Mouse (Mus musculus) lung, postnatal 10 days (tissue): ENCODE data around the gene Cd200.
"Not testable (repeated sequence)": the region's sequence is repeated elsewhere in the genome, so short reads cannot be mapped to it uniquely, and the experiment has no call there.

Experiments used
- DNase-seq: peaks from one replicate; pipeline ENCODE4 v3.0.0; 2021

Cd200 gene

DNA sequence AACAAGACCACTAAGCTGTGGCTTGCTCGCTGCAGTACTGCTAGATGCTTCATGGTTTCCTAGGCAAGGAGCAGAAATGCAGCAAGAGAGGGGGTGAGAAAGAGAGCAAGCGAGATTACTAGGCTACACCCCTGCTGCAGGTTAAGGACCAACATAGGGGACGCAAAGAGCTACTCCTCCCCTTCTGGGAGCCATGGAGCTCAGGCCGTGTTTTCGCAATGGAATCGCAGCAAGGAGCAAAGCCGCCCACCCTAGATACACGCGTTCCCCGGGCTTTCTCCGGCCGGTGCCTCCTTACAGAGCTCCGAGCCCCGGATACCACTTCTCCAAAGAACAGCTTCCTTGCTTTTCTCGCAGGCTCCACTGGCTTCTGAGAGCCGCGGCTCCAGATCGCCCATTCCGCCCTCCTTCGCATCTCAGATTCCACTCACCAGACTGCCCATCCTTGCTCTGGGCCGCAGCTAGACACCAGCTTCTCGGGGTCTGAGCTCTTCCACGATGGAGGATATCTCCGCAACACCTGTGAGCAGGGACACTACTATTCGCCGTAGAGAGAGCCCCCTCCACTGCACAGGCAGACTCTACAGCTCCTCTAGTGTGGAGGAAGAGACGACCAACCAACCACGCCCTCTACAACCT lies at the start of gene Cd200:
TSS of gene Cd200 (minus strand) at position 629 of the 639 bp plus-strand sequence.
- peak; percentile 68 for DNase-seq

DNA sequence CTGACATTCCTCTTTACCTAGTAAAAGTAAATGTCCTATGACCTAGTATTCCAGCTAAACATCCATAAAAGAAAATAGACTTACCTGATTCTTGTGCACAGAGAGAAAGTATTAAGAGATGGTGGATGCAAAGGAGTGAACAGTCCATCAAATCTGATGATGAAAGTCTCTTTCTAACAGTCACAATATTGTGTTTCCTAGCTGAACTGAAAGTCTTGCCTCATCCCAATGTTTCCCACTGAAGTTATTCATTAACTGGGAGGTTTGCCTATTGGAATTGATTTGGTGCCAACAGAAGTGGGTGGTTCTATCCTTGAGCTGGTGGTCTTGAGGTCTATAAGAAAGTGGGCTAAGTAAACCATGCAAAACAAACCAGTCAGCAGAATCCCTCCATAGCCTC lies 45.9 kb upstream of the Cd200 start:
- no peak for DNase-seq

GRCm38 (mm10) chr16:45437230-45437739 lies 28.4 kb upstream of the Cd200 start:
- no peak for DNase-seq

- DNase-seq: no peak
These were observed 26.7 kb upstream of the Cd200 start for GRCm38 (mm10) chr16:45435591-45435990.

DNA sequence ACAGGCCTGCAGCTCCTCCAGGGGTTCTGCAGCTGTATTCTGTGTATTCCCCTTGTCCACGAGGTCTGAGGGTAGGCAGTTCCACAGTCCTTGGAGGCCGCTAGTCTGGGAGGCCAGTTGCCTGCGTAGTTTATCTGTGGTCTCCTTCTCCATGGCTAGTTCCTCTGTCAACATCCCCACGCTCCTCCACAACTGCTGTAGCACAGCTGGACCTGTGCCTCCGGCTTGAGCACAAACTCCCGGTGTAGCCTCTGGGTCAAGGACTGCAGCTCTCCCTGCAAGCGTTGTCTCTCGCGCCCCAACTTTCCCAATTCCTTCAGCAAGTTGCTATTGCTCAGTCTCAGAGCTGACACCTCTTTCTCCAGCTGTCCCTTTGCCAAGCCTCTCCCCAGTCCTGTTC lies 18.8 kb upstream of the Cd200 start:
- DNase-seq: peak; percentile 27

DNA sequence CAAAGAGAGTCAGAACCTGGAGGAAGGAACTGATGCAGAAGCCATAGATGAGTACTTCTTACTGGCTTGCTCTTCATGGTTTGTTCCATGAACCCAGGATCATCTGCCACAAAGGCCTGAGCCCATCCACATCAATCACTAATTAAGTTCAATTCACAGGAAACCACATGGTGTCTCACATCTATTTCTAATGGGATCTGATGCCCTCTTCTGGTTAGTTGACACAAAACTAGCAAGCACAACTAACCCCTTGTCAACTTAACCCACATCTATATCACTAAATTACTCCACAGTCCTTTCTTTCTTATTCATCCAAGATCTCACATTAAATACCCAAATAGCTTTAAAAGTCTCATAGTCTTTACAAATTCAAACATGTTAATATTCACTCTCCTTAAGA lies 4.6 kb upstream of the Cd200 start:
- DNase-seq: peak; percentile 24

GRCm38 (mm10) chr16:45409064-45409446 lies 202 bp upstream of the Cd200 start:
- not testable (repeated sequence) for DNase-seq

DNA sequence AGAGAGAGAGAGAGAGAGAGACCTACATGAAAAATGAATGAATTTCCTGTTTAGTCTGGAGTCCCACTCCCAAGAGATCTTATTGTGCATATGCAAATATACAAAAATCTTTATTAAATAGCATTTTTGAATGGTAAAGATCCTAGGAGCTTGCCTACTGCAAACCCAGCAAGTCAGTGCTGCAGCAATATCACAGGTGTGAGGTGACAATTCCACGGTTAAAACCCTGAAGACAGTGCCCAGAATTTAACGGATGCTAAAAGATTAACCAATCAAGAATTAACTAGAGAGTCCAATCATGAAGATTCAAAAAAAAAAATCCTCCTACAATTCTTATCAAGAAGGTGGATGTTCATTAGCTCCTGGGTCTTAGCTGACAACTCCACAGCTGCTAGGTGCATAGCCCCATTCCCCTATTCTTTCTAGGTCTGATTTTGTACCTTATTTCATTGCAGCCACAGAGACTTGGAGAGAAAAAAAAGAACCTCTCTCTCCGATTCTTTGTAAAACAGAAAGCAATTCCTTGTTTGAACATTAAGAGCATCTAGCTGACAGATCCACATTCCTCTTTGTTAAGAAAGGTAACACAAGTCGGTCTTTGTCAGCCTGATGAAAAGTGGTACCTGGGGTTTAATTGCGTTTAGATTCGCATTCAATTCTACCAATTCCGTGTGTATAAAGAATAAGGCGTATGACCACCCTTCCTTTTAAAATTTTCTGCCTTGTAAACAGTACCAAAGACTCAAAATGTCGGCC lies 1.0 kb downstream of the Cd200 start:
- no peak for DNase-seq

GRCm38 (mm10) chr16:45407091-45407490 lies 1.8 kb downstream of the Cd200 start:
- no peak for DNase-seq

DNA sequence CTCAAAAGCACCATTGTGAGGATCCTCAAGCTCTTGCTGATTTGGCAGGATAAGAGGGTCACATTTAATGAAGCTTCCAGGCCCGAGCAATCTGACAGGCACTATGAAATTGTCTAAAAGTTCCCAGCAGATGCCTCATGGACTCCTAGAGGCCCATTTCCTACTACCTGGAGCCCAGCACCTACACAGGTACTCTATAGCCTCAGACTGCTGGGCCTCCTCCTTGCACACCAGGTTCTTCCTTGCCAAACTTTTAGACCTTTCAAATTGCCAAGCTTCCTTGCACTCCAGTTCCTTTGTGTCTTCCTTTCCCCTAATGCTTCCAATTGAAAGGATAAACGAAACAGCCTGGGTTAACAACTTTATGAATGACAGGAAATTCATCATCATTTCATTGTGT lies 5.9 kb downstream of the Cd200 start:
- DNase-seq: no peak

GRCm38 (mm10) chr16:45402036-45402435 lies 6.8 kb downstream of the Cd200 start:
- DNase-seq: no peak

- no peak for DNase-seq
These were observed 8.8 kb downstream of the Cd200 start for GRCm38 (mm10) chr16:45399947-45400555.

DNA sequence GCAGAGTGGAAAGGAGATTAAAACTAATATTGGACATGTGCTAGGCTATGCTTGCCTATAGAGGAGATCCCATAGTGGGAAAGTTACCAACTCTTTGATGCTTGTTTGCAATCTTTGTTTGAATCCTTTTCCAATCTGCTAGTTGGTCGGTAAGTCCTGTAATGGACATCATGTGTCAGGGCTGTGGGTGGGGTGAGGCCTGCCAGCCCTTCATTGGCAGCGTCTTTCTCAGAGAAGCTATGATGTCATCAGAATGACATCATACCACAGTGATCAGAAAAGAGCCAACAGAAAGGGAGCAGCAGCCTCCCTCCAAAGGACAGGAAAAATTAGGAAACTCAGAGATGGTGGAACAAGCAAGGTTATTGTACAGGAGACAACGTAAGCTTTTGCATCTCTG lies 9.4 kb downstream of the Cd200 start:
- no peak for DNase-seq

DNA sequence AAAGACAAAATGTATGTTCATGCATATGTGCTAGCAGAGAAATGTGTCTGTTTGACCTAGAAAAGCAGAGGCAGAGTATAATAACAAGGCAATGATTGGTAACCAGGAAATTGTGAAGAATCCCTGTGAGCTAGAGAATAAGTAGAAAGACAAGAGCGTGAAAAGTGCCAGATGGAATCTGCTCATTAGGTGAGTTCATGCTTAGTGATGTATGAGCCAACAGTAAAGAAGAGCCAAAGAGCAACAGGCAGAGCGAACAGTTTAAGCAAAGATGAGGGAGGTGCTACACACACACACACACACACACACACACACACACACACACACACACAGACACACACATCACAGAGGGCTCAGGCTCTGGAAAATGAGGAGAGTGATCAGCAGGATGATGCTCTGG lies 11.4 kb downstream of the Cd200 start:
- no peak for DNase-seq

DNA sequence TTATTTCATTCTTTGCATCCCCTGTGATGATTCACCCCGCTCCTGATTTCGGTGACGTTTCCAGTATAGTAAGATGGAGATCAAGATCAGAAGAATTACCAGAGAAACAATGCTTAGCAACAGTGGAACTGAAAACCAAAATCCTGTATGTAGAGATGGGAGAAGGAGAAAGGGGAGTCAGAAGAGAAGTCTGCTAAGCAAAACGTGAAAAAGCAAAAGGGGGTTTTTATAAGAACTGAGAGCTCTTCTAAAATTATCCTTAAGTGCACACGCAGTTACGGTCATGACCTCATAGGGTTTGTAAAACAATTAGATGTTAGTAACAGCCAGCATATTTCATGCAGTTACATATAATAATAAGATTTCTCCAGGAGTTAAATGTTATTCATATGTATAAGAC lies 16.6 kb downstream of the Cd200 start:
- DNase-seq: no peak

DNA sequence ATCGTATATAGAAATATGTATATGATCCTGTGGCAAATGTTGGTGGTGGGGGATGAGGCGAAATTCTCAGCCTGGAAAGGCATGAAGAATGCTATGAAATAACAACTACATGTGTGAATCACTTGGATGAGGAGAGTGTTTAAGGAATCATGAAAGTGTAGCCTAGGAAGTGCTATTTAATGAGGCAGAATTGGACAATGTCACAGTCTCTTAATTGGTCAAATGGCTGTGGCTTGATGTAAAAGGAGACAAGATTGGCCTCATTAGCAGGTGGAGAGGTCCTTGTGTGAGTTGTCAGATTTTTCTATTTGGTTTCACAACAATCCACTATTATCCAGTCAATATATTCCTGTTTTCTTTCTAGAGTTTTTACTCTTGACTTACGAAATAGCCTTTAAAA lies 17.2 kb downstream of the Cd200 start:
- no peak for DNase-seq

DNA sequence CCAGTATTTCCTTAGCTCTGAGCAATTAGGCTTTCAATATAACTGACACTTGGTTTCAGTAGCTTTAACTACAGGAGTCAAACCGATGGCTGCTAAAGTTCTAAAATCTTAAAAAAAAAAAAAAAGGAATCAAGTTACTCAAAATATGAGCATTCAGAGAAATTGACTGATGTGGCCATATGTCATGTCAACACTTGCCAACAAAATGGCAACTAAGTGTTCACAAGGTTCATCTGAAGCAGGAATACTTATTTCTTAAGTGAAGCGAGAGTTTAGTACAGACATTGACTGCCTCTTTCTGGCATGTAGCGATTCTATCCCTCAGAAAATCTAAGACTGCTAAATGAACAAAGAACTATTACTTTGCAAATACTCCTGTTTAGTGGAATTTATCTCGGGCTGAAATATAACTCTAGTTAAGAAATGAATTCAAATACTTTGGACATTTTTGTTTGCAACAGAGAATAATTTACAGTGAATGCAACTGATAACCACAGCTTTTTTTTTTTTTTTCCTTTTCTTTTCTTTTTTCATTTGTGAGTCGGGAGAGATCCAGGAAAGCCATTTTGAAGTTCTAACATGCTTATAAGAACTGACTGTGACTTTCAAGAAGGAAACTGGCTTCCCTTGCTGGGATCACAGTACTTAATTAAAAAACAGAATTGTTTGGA lies 18.4 kb downstream of the Cd200 start:
- no peak for DNase-seq

DNA sequence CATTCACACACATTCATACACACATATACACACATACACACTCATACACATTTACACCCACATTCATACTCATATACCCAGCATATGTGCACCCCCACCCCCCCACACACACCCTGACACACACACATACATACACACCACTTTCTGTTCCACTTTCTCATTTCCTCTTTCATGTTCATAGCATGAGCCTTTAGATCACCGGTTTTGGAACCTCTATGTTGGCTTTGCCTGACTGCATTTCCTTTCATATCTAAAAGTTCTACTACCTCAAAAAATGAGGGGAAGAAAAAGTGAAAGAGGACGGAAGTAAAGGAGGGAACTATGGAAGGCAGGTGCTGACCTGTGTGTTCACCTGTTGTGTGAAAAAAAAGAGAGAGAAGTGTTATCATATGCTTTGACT lies 19.0 kb downstream of the Cd200 start:
- no peak for DNase-seq

DNA sequence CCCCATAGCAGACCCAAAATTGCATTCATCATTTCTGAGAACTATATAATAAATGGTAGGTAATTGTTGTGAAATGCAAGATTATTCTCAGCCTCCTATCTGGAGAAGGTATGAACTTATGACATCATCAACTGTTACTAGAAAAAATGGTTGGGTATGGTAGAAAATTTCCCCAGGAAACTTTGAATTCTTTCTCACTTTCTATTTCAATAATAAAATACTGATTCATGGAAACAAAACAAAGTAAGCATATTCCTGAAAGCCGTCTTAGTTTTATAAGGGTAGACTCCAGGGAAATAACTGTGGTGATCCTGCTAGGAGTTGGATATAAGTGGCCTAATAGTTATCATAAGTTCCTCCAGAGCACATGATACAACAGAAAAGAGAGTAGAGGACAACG lies 19.8 kb downstream of the Cd200 start:
- DNase-seq: no peak

DNA sequence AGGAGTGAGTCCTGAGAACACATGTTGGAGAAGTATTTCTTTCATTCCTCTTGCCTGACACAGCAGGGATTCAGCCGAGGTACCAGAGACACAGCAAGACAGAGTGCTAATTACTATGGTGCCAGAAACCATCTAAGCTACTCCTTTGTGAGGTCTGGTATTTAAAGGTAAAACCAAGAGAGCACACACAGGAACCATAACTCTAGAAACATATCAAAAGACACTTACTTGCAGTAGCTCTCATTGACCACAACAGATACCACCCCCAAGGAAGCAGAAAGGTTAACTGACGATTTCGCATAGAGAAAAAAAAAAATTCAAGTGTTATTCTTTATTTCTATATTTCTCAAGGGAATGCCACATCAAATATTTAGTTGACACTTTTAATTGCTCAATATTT lies 27.0 kb downstream of the Cd200 start:
- no peak for DNase-seq

DNA sequence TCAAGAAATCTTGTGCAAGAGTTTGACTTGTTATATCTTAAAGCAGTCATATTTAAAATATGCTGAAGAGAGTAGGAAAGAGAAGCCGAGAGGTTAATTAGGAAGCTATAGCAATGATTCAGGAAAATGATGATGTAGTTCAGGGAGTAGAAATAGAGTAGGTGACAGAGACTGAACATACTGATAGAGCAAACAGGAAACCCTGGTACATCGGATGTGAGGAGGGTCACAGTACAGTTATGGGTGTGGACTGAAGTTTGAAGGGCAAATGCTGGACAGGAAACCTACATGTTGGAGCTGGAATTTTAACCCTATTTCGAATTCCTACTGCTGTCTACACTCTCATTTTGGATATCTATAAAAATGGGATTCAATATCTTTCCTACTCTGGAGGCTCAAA lies 29.9 kb downstream of the Cd200 start:
- no peak for DNase-seq

- no peak for DNase-seq
These were observed 30.5 kb downstream of the Cd200 start for GRCm38 (mm10) chr16:45378147-45378943.

- no peak for DNase-seq
These were observed 31.5 kb downstream of the Cd200 start for GRCm38 (mm10) chr16:45377332-45377731.
